Mouse (Mus musculus) intestine, postnatal 0 days (tissue): ENCODE results near the gene Ccnd1. TPM values are rescaled to one million over a fixed set of nuclear protein-coding genes. Genes with fewer than 3 reads are reported as not detected.
A peak's percentile ranks its signal among the peaks of the same experiment; 100 is the strongest.

Source experiments
- ATAC-seq: fragments of 200-750 bp; cut with Nextera tagmentation; 2 replicates; pipeline ENCODE4 v1.8.0; 2017; ENCODE audit warnings: mild to moderate bottlenecking, moderate TSS enrichment, moderate library complexity
- H3K27ac ChIP-seq: fragments of 300-500 bp; sonication (generic); 2 replicates; pipeline ENCODE4 v1.5.1; 2014; ENCODE audit warnings: mild to moderate bottlenecking, low read depth, low read length, moderate library complexity
- H3K27me3 ChIP-seq: fragments of 300-500 bp; sonication (generic); replicated peaks from 2 replicates; pipeline ENCODE4 v1.6.1; 2014; ENCODE audit warnings: low read length, mixed read lengths; ENCODE audit not compliant: control insufficient read depth, insufficient read depth
- H3K36me3 ChIP-seq: fragments of 300-500 bp; sonication (generic); 2 replicates; pipeline ENCODE4 v1.6.1; 2014; ENCODE audit warnings: mild to moderate bottlenecking, moderate library complexity; ENCODE audit not compliant: control insufficient read depth, insufficient read depth
- H3K4me1 ChIP-seq: fragments of 300-500 bp; sonication (generic); replicated peaks from 2 replicates; pipeline ENCODE4 v1.6.1; 2014; ENCODE audit warnings: antibody characterized with exemption, low read length, mixed read lengths; ENCODE audit not compliant: control insufficient read depth, insufficient read depth
- H3K4me2 ChIP-seq: fragments of 300-500 bp; sonication (generic); replicated peaks from 2 replicates; pipeline ENCODE4 v1.6.1; 2014; ENCODE audit warnings: low read depth, mild to moderate bottlenecking, moderate library complexity
- H3K4me3 ChIP-seq: fragments of 300-500 bp; sonication (generic); 2 replicates; pipeline ENCODE4 v1.5.1; 2014; ENCODE audit warnings: low read depth, low read length
- H3K9ac ChIP-seq: fragments of 300-500 bp; sonication (generic); 2 replicates; pipeline ENCODE4 v1.6.1; 2014; ENCODE audit warnings: mild to moderate bottlenecking, low read depth, low read length
- H3K9me3 ChIP-seq: fragments of 300-500 bp; sonication (generic); 2 replicates; pipeline ENCODE4 v1.6.1; 2016; ENCODE audit warnings: mixed run types; ENCODE audit not compliant: control insufficient read depth
- CTCF ChIP-seq: sonication (generic); IDR thresholded peaks from 2 replicates; pipeline ENCODE4 v1.5.1; 2016; ENCODE audit warnings: low read depth, mild to moderate bottlenecking, control low read depth, antibody characterized with exemption, moderate library complexity
- WGBS: fragments of 180-500 bp; shearing (Covaris S2); extraction: QIAGEN DNeasy Blood & Tissue Kit; methylation state at CpG from one replicate; pipeline ENCODE4 v1.1.7; 2014; 5-methylcytosine and 5-hydroxymethylcytosine counted together
- polyA plus RNA-seq: library from polyadenylated mRNA; unstranded; fragments of >200 nt; fragmentation: Nextera tagmentation; extraction: Ambion mirVana; gene quantifications from 2 replicates; pipeline ENCODE4 v1.2.1, GENCODE M21; 2015

Ccnd1 gene
- polyA plus RNA-seq, 1 experiment from 2014 or later: 41.5 TPM

- Histone ChIP-seq H3K27ac (no peak overlapping the region), H3K9me3 (no peaks in the 10 kb centered on the region), H3K27me3 (no peaks in the 10 kb centered on the region), H3K4me3 (no peak overlapping the region), H3K4me2 (no peak overlapping the region), H3K36me3 (peaks cover 33% of the 10 kb centered on the region), H3K9ac (no peak overlapping the region), H3K4me1 (no peaks in the 10 kb centered on the region; the same call in 1 of the 2 replicates)
- ATAC-seq: no peak
- 68% methylated on average over 1 of the region's 1 CpGs for WGBS
- TF ChIP-seq CTCF: peak; percentile 59
Observed at GRCm38 (mm10) chr7:144918823-144919222, 20.9 kb downstream of the Ccnd1 start.

DNA sequence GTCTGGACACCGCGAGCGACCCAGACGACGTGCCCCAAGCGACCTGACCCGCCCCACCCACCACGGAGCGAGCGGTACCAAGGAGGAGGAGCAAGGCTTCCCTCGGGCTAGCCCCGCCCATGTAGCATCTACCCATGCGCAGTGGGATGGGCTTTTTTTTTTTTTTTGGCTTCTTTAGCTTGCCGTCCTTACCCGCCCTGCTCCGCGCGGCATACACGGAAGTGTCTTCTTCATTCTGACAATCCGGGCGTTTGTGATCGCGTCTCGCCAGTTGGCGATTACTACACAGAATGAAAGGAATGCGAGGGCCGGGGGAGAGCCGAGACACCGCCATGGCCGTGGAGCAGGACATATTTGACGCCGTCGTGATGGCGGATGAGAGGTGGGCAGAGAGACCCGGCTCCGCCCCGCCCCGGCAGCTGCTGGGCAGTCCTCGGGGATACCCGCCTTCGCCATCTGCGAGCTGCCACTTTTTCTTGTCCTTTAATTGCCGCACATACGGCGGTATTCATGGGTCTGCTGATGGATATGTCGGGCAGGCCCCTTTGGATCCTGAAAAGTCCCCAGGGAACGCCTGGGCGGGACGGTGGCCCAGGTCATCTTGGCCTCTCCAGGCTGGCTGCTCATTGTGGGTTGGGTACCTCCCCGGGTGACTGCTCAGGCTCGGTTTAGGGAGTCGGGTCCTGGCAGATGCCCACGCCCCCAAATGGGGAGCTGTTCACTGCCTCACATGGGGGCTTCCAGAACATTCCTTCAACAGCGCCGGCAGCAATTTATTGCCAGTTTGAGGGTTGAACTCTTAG is 24.6 kb downstream of the Ccnd1 start, which contains the start of gene LTO1:
TSS of gene LTO1 (plus strand) at position 153 of the 803 bp plus-strand sequence.
- Histone ChIP-seq H3K27ac (peak within 1 kb of the TSS; percentile 50), H3K4me1 (no peaks in the 10 kb centered on the region; the same call in 1 of the 2 replicates), H3K4me3 (peak within 1 kb of the TSS; percentile 89), H3K9ac (peak within 1 kb of the TSS; percentile 88), H3K27me3 (no peaks in the 10 kb centered on the region), H3K36me3 (peaks cover 21% of the 10 kb centered on the region; the same call in 1 of the 2 replicates), H3K4me2 (peak within 1 kb of the TSS; percentile 92), H3K9me3 (no peaks in the 10 kb centered on the region)
- no peak for TF ChIP-seq CTCF
- peak; percentile 97 for ATAC-seq
- WGBS: under 1% methylated on average over 55 of the region's 55 CpGs

DNA sequence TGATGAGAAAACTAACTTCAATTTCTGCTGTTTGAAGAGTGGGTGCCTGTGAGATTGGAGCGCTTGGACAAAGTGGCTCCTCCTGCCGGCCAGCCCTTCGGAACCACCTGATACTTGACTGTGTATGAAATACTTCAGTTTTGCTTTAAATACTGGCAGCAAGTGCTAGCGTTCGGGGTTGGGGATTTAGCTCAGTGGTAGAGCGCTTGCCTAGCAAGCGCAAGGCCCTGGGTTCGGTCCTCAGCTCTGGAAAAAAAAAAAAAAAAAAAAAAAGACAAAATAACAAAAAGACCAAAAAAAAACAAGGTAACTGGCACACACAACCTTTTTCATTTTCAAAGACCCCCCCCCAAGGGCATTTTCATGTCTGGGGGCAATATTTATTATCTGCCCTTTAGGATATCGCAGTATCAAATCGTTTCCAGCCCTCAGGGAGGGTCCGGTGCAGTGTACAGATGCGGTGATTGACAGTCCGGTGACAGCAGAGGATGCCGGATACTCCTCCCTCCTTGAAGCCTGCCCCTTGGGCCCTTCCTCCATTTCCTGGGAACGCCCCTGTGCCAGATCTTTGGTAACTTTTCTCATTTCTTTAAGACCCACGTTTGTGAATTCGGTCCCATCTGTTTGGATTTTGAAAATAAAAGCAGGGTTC is 25.3 kb downstream of the Ccnd1 start:
- H3K4me3 ChIP-seq: peak overlapping the region; percentile 89
- peaks cover 14% of the 10 kb centered on the region; the same call in 1 of the 2 replicates for H3K36me3 ChIP-seq
- H3K9me3 ChIP-seq: no peaks in the 10 kb centered on the region
- H3K27ac ChIP-seq: no peak overlapping the region
- no peaks in the 10 kb centered on the region; the same call in 1 of the 2 replicates for H3K4me1 ChIP-seq
- no peaks in the 10 kb centered on the region for H3K27me3 ChIP-seq
- H3K9ac ChIP-seq: peak overlapping the region; percentile 88
- peak overlapping the region; percentile 92 for H3K4me2 ChIP-seq
- 7% methylated on average over 17 of the region's 17 CpGs for WGBS
- ATAC-seq: peak; percentile 87
- TF ChIP-seq CTCF: peak; percentile 45

DNA sequence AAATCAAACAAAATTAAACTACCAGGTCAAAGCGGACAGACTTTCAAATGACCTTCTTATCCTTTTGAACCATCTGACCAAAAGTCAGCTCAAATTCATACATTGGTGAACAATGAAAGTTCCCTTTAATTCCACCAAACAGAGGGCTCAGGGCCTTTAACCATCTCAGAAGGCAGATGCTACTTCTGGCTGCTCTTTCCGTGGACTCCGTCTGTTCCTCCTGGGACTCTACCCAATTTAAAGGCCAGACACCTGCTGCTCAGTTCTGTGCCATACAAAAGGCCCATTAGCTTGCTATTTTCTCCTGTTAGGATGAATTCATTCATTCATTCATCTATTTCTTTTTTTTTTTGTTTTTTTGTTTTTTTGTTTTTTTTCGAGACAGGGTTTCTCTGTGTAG is 26.8 kb downstream of the Ccnd1 start:
- 84% methylated on average over 4 of the region's 4 CpGs for WGBS
- H3K36me3 ChIP-seq: no peaks in the 10 kb centered on the region; the same call in 1 of the 2 replicates
- H3K27me3 ChIP-seq: no peaks in the 10 kb centered on the region
- ATAC-seq: no peak
- no peak overlapping the region for H3K4me3 ChIP-seq
- no peak overlapping the region for H3K9ac ChIP-seq
- no peaks in the 10 kb centered on the region; the same call in 1 of the 2 replicates for H3K4me1 ChIP-seq
- no peaks in the 10 kb centered on the region for H3K9me3 ChIP-seq
- TF ChIP-seq CTCF: no peak
- H3K4me2 ChIP-seq: no peak overlapping the region
- H3K27ac ChIP-seq: no peak overlapping the region

DNA sequence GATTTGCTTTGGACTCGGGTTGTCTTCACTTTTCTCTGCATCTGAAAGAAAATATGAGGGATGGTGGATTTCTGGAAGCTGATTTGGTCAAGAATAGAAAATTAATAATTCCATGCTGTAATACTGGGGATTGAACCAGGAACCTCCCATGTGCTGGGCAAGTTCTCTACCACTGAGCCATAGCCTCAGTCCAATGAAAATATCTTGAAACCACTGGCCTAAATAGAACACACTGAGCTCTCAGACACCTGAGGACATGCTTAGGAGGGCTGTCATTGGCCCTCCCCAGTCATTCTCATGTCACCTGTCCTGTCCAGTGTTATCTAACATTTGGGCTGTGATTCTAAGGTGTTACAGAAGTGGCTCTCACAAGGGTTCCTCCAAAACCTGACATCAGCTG is 28.6 kb downstream of the Ccnd1 start:
- WGBS: 68% methylated on average over 1 of the region's 1 CpGs
- H3K27me3 ChIP-seq: no peaks in the 10 kb centered on the region
- no peak for ATAC-seq
- H3K9ac ChIP-seq: no peak overlapping the region
- no peaks in the 10 kb centered on the region for H3K9me3 ChIP-seq
- H3K27ac ChIP-seq: no peak overlapping the region
- no peak overlapping the region for H3K4me3 ChIP-seq
- H3K4me1 ChIP-seq: no peaks in the 10 kb centered on the region; the same call in 1 of the 2 replicates
- H3K36me3 ChIP-seq: no peaks in the 10 kb centered on the region
- no peak overlapping the region for H3K4me2 ChIP-seq
- no peak for TF ChIP-seq CTCF

- no peak overlapping the region for H3K4me3 ChIP-seq
- no peaks in the 10 kb centered on the region for H3K36me3 ChIP-seq
- WGBS: 35% methylated on average over 7 of the region's 7 CpGs
- no peak for ATAC-seq
- no peaks in the 10 kb centered on the region for H3K4me1 ChIP-seq
- no peak overlapping the region for H3K27ac ChIP-seq
- no peaks in the 10 kb centered on the region for H3K9me3 ChIP-seq
- H3K4me2 ChIP-seq: no peak overlapping the region
- no peak overlapping the region for H3K9ac ChIP-seq
- no peaks in the 10 kb centered on the region for H3K27me3 ChIP-seq
- TF ChIP-seq CTCF: no peak
Observed at GRCm38 (mm10) chr7:144908705-144909104, 31.0 kb downstream of the Ccnd1 start.
